Mouse (Mus musculus): ENCODE measurements at regions not wholly inside any gene's neighbourhood (a gene's known extent, or its start where the extent isn't known, plus 50 kb on each side); places are given as distances from the start of the nearest gene placed in this dataset.

- Histone ChIP-seq H3K27me3 (ENCODE audit: control insufficient read depth, insufficient read depth, insufficient read length) (no peaks in the 10 kb centered on the region), H3K4me3 (ENCODE audit: insufficient read depth, poor library complexity, severe bottlenecking) (no peak overlapping the region), H3K79me2 (ENCODE audit: control insufficient read depth, insufficient read depth) (no peaks in the 10 kb centered on the region), H3K79me3 (ENCODE audit: low read depth) (no peaks in the 10 kb centered on the region), H3ac (ENCODE audit: control insufficient read depth, insufficient read length, low read depth) (no peak overlapping the region), H3K36me3 (ENCODE audit: control insufficient read depth, insufficient read depth) (no peaks in the 10 kb centered on the region)
- TF ChIP-seq CEBPB (IDR thresholded peaks at IDR 0.05; ENCODE audit: low read depth) (no peak), USF1 (IDR thresholded peaks at IDR 0.05; ENCODE audit: low read depth) (no peak), MYOG (IDR thresholded peaks at IDR 0.05; ENCODE audit: control insufficient read depth, extremely low read depth, insufficient read length) (no peak), MAX (IDR thresholded peaks at IDR 0.05) (no peak), MYOD1 (IDR thresholded peaks at IDR 0.05; ENCODE audit: control insufficient read depth, insufficient read length, low read depth) (no peak), CTCF (IDR thresholded peaks at IDR 0.05; ENCODE audit: control insufficient read depth, insufficient read depth, insufficient read length) (no peak), FOSL1 (IDR thresholded peaks at IDR 0.05; ENCODE audit: insufficient read depth, low read length, poor library complexity, severe bottlenecking) (no peak)
Measured at GRCm38 (mm10) chr13:47347835-47348234, 225.4 kb downstream of the Rnf144b start.

- Histone ChIP-seq H3K4me3 (ENCODE audit: insufficient read depth, poor library complexity, severe bottlenecking) (no peak overlapping the region), H3K79me3 (ENCODE audit: low read depth) (no peaks in the 10 kb centered on the region), H3K27me3 (ENCODE audit: control insufficient read depth, insufficient read depth, insufficient read length) (no peaks in the 10 kb centered on the region), H3ac (ENCODE audit: control insufficient read depth, insufficient read length, low read depth) (no peak overlapping the region), H3K36me3 (ENCODE audit: control insufficient read depth, insufficient read depth) (no peaks in the 10 kb centered on the region), H3K79me2 (ENCODE audit: control insufficient read depth, insufficient read depth) (no peaks in the 10 kb centered on the region)
- TF ChIP-seq MYOD1 (IDR thresholded peaks at IDR 0.05; ENCODE audit: control insufficient read depth, insufficient read length, low read depth) (no peak), CTCF (IDR thresholded peaks at IDR 0.05; ENCODE audit: control insufficient read depth, insufficient read depth, insufficient read length) (peak; percentile 43)
Measured at GRCm38 (mm10) chr13:47348517-47349145, 226.2 kb downstream of the Rnf144b start.

GRCm38 (mm10) chr13:47354446-47354845 is 232.0 kb downstream of the Rnf144b start:
- Histone ChIP-seq H3K36me3 (ENCODE audit: control insufficient read depth, insufficient read depth) (no peaks in the 10 kb centered on the region), H3K79me3 (ENCODE audit: low read depth) (no peaks in the 10 kb centered on the region), H3ac (ENCODE audit: control insufficient read depth, insufficient read length, low read depth) (no peak overlapping the region), H3K27me3 (ENCODE audit: control insufficient read depth, insufficient read depth, insufficient read length) (no peaks in the 10 kb centered on the region), H3K79me2 (ENCODE audit: control insufficient read depth, insufficient read depth) (no peaks in the 10 kb centered on the region), H3K4me3 (ENCODE audit: insufficient read depth, poor library complexity, severe bottlenecking) (no peak overlapping the region)
- TF ChIP-seq FOSL1 (IDR thresholded peaks at IDR 0.05; ENCODE audit: insufficient read depth, low read length, poor library complexity, severe bottlenecking) (no peak), MAX (IDR thresholded peaks at IDR 0.05) (no peak), MYOG (IDR thresholded peaks at IDR 0.05; ENCODE audit: control insufficient read depth, extremely low read depth, insufficient read length) (no peak)

GRCm38 (mm10) chr13:47355169-47355568 is 232.7 kb downstream of the Rnf144b start:
- no peaks in the 10 kb centered on the region for H3K36me3 ChIP-seq (ENCODE audit: control insufficient read depth, insufficient read depth)
- no peaks in the 10 kb centered on the region for H3K27me3 ChIP-seq (ENCODE audit: control insufficient read depth, insufficient read depth, insufficient read length)
- no peak overlapping the region for H3K4me3 ChIP-seq (ENCODE audit: insufficient read depth, poor library complexity, severe bottlenecking)
- no peak for TF ChIP-seq CEBPB (IDR thresholded peaks at IDR 0.05; ENCODE audit: low read depth)
- TF ChIP-seq CTCF (IDR thresholded peaks at IDR 0.05; ENCODE audit: control insufficient read depth, insufficient read depth, insufficient read length) = no peak
- no peak for TF ChIP-seq USF1 (IDR thresholded peaks at IDR 0.05; ENCODE audit: low read depth)
- no peak for TF ChIP-seq MYOD1 (IDR thresholded peaks at IDR 0.05; ENCODE audit: control insufficient read depth, insufficient read length, low read depth)
- no peak for TF ChIP-seq MYOG (IDR thresholded peaks at IDR 0.05; ENCODE audit: control insufficient read depth, extremely low read depth, insufficient read length)
- no peak for TF ChIP-seq MAX (IDR thresholded peaks at IDR 0.05)
- no peaks in the 10 kb centered on the region for H3K79me2 ChIP-seq (ENCODE audit: control insufficient read depth, insufficient read depth)
- H3K79me3 ChIP-seq (ENCODE audit: low read depth) = no peaks in the 10 kb centered on the region
- H3ac ChIP-seq (ENCODE audit: control insufficient read depth, insufficient read length, low read depth) = no peak overlapping the region

GRCm38 (mm10) chr13:47358986-47359385 is 236.5 kb downstream of the Rnf144b start:
- Histone ChIP-seq H3K79me3 (ENCODE audit: low read depth) (no peaks in the 10 kb centered on the region), H3K79me2 (ENCODE audit: control insufficient read depth, insufficient read depth) (no peaks in the 10 kb centered on the region), H3K27me3 (ENCODE audit: control insufficient read depth, insufficient read depth, insufficient read length) (no peaks in the 10 kb centered on the region), H3K36me3 (ENCODE audit: control insufficient read depth, insufficient read depth) (no peaks in the 10 kb centered on the region), H3K4me3 (ENCODE audit: insufficient read depth, poor library complexity, severe bottlenecking) (no peak overlapping the region), H3ac (ENCODE audit: control insufficient read depth, insufficient read length, low read depth) (no peak overlapping the region)
- no peak for TF ChIP-seq FOSL1 (IDR thresholded peaks at IDR 0.05; ENCODE audit: insufficient read depth, low read length, poor library complexity, severe bottlenecking)
- TF ChIP-seq CTCF (IDR thresholded peaks at IDR 0.05; ENCODE audit: control insufficient read depth, insufficient read depth, insufficient read length) = no peak
- TF ChIP-seq USF1 (IDR thresholded peaks at IDR 0.05; ENCODE audit: low read depth) = no peak
- no peak for TF ChIP-seq MYOD1 (IDR thresholded peaks at IDR 0.05; ENCODE audit: control insufficient read depth, insufficient read length, low read depth)
- TF ChIP-seq CEBPB (IDR thresholded peaks at IDR 0.05; ENCODE audit: low read depth) = no peak
- TF ChIP-seq MYOG (IDR thresholded peaks at IDR 0.05; ENCODE audit: control insufficient read depth, extremely low read depth, insufficient read length) = no peak
- no peak for TF ChIP-seq MAX (IDR thresholded peaks at IDR 0.05)

DNA sequence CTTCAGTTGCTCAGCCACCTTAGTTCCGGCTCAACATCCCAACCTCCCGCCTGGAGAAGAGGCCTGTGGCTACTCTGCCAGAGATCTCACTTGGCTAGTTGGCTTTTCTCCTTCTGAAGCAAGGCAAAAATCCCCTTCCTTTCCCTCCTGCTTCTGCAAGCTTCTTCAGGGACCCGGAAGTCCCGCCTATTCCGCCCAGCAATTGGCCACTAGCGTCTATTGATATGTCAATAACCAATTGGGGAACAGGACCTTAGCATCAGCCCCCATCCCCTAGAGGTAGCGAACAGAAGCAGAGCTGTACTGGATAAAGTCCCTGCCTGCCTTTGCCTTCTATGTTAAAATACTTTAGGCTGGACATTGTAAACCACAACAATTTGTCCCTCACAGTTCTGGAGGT is 243.3 kb downstream of the Rnf144b start:
- no peak overlapping the region for H3K4me3 ChIP-seq (ENCODE audit: insufficient read depth, poor library complexity, severe bottlenecking)
- no peak for TF ChIP-seq FOSL1 (IDR thresholded peaks at IDR 0.05; ENCODE audit: insufficient read depth, low read length, poor library complexity, severe bottlenecking)
- no peaks in the 10 kb centered on the region for H3K27me3 ChIP-seq (ENCODE audit: control insufficient read depth, insufficient read depth, insufficient read length)
- H3K36me3 ChIP-seq (ENCODE audit: control insufficient read depth, insufficient read depth) = no peaks in the 10 kb centered on the region
- no peak overlapping the region for H3ac ChIP-seq (ENCODE audit: control insufficient read depth, insufficient read length, low read depth)
- H3K79me3 ChIP-seq (ENCODE audit: low read depth) = no peaks in the 10 kb centered on the region
- no peaks in the 10 kb centered on the region for H3K79me2 ChIP-seq (ENCODE audit: control insufficient read depth, insufficient read depth)

All from C2C12 (cell line).